ENCODE assay signal across 9 mouse cellular contexts in genomic region chr3:95893126-95893525, GRCm38 (mm10). TPM values are rescaled to one million over a fixed set of nuclear protein-coding genes. Genes with fewer than 3 reads are reported as not detected.
A peak's percentile ranks its signal among the peaks of the same experiment; 100 is the strongest.
DNase-seq lines count a peak whose midpoint lies in the region; ATAC-seq and TF ChIP-seq lines count a peak whose summit lies in the region.
"Had no signal": no experiment of that assay in that cellular context is flagged by ENCODE, and none has a peak within 500 bp of the region (broad histone marks: within the 10 kb centered on the region; RNA-seq: fewer than 3 reads in every experiment).

No protein-coding gene starts in this region.

- DNase-seq in heart, embryonic 10.5 days (ENCODE audit: low spot score) = no peak
- DNase-seq in heart, adult 9 months (ENCODE audit: low spot score in 2 of 2) = no peak
- no peak for DNase-seq in embryonic facial prominence, embryonic 14.5 days (ENCODE audit: low spot score)
- DNase-seq in T-cell, adult 2 months (ENCODE audit: low spot score) = no peak
- DNase-seq in adrenal gland, postnatal 10 days = no peak
- no peak for DNase-seq in urinary bladder, postnatal 36 days (ENCODE audit: low spot score in 2 of 2)

- no peak for ATAC-seq in embryonic facial prominence, embryonic 14.5 days (ENCODE audit: low read depth)
- ATAC-seq in intestine, postnatal 0 days = no peak
- ATAC-seq in midbrain, embryonic 12.5 days (ENCODE audit: low FRiP score, low read depth) = 0 out of 2 replicates have a peak, but pooled peaks have one; percentile 3

- H3K27me3 ChIP-seq in heart, embryonic 10.5 days (ENCODE audit: insufficient read depth, poor library complexity, severe bottlenecking) = no peaks in the 10 kb centered on the region
- no peaks in the 10 kb centered on the region for H3K27me3 ChIP-seq in embryonic facial prominence, embryonic 14.5 days (replicated peaks; ENCODE audit: control insufficient read depth, insufficient read depth, low read length)
- H3K27me3 ChIP-seq in intestine, postnatal 0 days (replicated peaks; ENCODE audit: control insufficient read depth, insufficient read depth, low read length) = no peaks in the 10 kb centered on the region
- peaks cover 18% of the 10 kb centered on the region for H3K27me3 ChIP-seq in midbrain, embryonic 12.5 days
- H3K27me3 ChIP-seq: Patski had no signal

- WGBS in heart, embryonic 10.5 days = 19% methylated on average over 7 of the region's 7 CpGs
- 17% methylated on average over 7 of the region's 7 CpGs for WGBS in embryonic facial prominence, embryonic 14.5 days
- 16% methylated on average over 7 of the region's 7 CpGs for WGBS in intestine, postnatal 0 days
- 31% methylated on average over 7 of the region's 7 CpGs for WGBS in midbrain, embryonic 12.5 days

- H3K9me3 ChIP-seq in heart, embryonic 10.5 days = no peaks in the 10 kb centered on the region
- H3K9me3 ChIP-seq in embryonic facial prominence, embryonic 14.5 days (ENCODE audit: control insufficient read depth, low read length) = no peaks in the 10 kb centered on the region
- H3K9me3 ChIP-seq in intestine, postnatal 0 days (ENCODE audit: control insufficient read depth) = no peaks in the 10 kb centered on the region
- no peaks in the 10 kb centered on the region for H3K9me3 ChIP-seq in midbrain, embryonic 12.5 days

- no peak for TF ChIP-seq CTCF in intestine, postnatal 0 days (IDR thresholded peaks at IDR 0.05; ENCODE audit: low read depth)

- peak overlapping the region; percentile 70 for H3K4me2 ChIP-seq in embryonic facial prominence, embryonic 14.5 days (ENCODE audit: low read depth, low read length)
- H3K4me2 ChIP-seq in intestine, postnatal 0 days (replicated peaks; ENCODE audit: low read depth) = peak overlapping the region; percentile 57
- H3K4me2 ChIP-seq in midbrain, embryonic 12.5 days (replicated peaks) = peak overlapping the region; percentile 49

- H3K9ac ChIP-seq in embryonic facial prominence, embryonic 14.5 days (ENCODE audit: low read depth, low read length) = peak overlapping the region; percentile 56
- peak overlapping the region; percentile 71; the same call in 1 of the 2 replicates for H3K9ac ChIP-seq in intestine, postnatal 0 days (ENCODE audit: low read depth, low read length)
- no peak overlapping the region; the same call in 1 of the 2 replicates for H3K9ac ChIP-seq in midbrain, embryonic 12.5 days (replicated peaks)

- peaks cover 8% of the 10 kb centered on the region for H3K36me3 ChIP-seq in heart, embryonic 10.5 days
- H3K36me3 ChIP-seq in embryonic facial prominence, embryonic 14.5 days (ENCODE audit: control insufficient read depth, insufficient read depth, low read length) = peaks cover 9% of the 10 kb centered on the region
- peaks cover 3% of the 10 kb centered on the region; the same call in 1 of the 2 replicates for H3K36me3 ChIP-seq in intestine, postnatal 0 days (ENCODE audit: control insufficient read depth, insufficient read depth)
- H3K36me3 ChIP-seq in midbrain, embryonic 12.5 days = peaks cover 3% of the 10 kb centered on the region; the same call in 1 of the 2 replicates

- peak overlapping the region; percentile 87 for H3K27ac ChIP-seq in heart, embryonic 10.5 days
- peak overlapping the region; percentile 87 for H3K27ac ChIP-seq in embryonic facial prominence, embryonic 14.5 days (replicated peaks; ENCODE audit: low read depth, low read length)
- H3K27ac ChIP-seq in intestine, postnatal 0 days (ENCODE audit: low read depth, low read length) = peak overlapping the region; percentile 60
- H3K27ac ChIP-seq in midbrain, embryonic 12.5 days (replicated peaks) = peak overlapping the region; percentile 36; the same call in 1 of the 2 replicates

- H3K4me1 ChIP-seq in heart, embryonic 10.5 days = peaks cover 34% of the 10 kb centered on the region
- H3K4me1 ChIP-seq in embryonic facial prominence, embryonic 14.5 days (ENCODE audit: control insufficient read depth, insufficient read depth, low read length) = peaks cover 13% of the 10 kb centered on the region; the same call in 1 of the 2 replicates
- H3K4me1 ChIP-seq in intestine, postnatal 0 days (replicated peaks; ENCODE audit: control insufficient read depth, insufficient read depth, low read length) = 0 out of 2 replicates have a peak, but pooled peaks cover 3% of the 10 kb centered on the region
- peaks cover 18% of the 10 kb centered on the region for H3K4me1 ChIP-seq in midbrain, embryonic 12.5 days

- H3K4me3 ChIP-seq in heart, embryonic 10.5 days = peak overlapping the region; percentile 78
- peak overlapping the region; percentile 70 for H3K4me3 ChIP-seq in embryonic facial prominence, embryonic 14.5 days (ENCODE audit: low read depth, low read length)
- peak overlapping the region; percentile 67 for H3K4me3 ChIP-seq in intestine, postnatal 0 days (ENCODE audit: low read depth, low read length)
- peak overlapping the region; percentile 71 for H3K4me3 ChIP-seq in midbrain, embryonic 12.5 days

RNA-seq across cellular contexts. Expression of gene Aph1a, which starts 0.6 kb away (rescaled TPM):
- 30.4 and 39.4 TPM in 2 replicates for polyA plus RNA-seq in heart, embryonic 10.5 days (2016; fragmentation: Nextera tagmentation; extraction: Ambion mirVana)
- polyA plus RNA-seq in embryonic facial prominence, embryonic 14.5 days (2014; fragmentation: Nextera tagmentation; extraction: Ambion mirVana) = 36.6 and 39.5 TPM in 2 replicates
- 42.2 and 52.4 TPM in 2 replicates for polyA plus RNA-seq in intestine, postnatal 0 days (2015; fragmentation: Nextera tagmentation; extraction: Ambion mirVana)
- 29.7 and 33.8 TPM in 2 replicates for polyA plus RNA-seq in midbrain, embryonic 12.5 days (2016; fragmentation: Nextera tagmentation; extraction: Ambion mirVana)
- total RNA-seq in adrenal gland, postnatal 10 days (2021) = 100 to 1,000 TPM; 167 to 171 TPM

RNA-seq across cellular contexts. Expression of gene BC028528, which starts 1.3 kb away (rescaled TPM):
- polyA plus RNA-seq in heart, embryonic 10.5 days (2016; fragmentation: Nextera tagmentation; extraction: Ambion mirVana) = 18.5 and 26.4 TPM in 2 replicates
- 19.3 and 20.1 TPM in 2 replicates for polyA plus RNA-seq in embryonic facial prominence, embryonic 14.5 days (2014; fragmentation: Nextera tagmentation; extraction: Ambion mirVana)
- polyA plus RNA-seq in intestine, postnatal 0 days (2015; fragmentation: Nextera tagmentation; extraction: Ambion mirVana) = 10.9 and 11.9 TPM in 2 replicates
- polyA plus RNA-seq in midbrain, embryonic 12.5 days (2016; fragmentation: Nextera tagmentation; extraction: Ambion mirVana) = 10.2 and 12.4 TPM in 2 replicates
- total RNA-seq in adrenal gland, postnatal 10 days (2021) = 10 to 100 TPM; 27.7 to 38.8 TPM

RNA-seq across cellular contexts. Expression of gene Ciart, which starts 11.1 kb away (rescaled TPM):
- 6.0 and 10.7 TPM in 2 replicates for polyA plus RNA-seq in heart, embryonic 10.5 days (2016; fragmentation: Nextera tagmentation; extraction: Ambion mirVana)
- polyA plus RNA-seq in embryonic facial prominence, embryonic 14.5 days (2014; fragmentation: Nextera tagmentation; extraction: Ambion mirVana) = 4.1 and 4.4 TPM in 2 replicates
- polyA plus RNA-seq in intestine, postnatal 0 days (2015; fragmentation: Nextera tagmentation; extraction: Ambion mirVana) = 1.3 and 2.1 TPM in 2 replicates
- 3.9 and 4.7 TPM in 2 replicates for polyA plus RNA-seq in midbrain, embryonic 12.5 days (2016; fragmentation: Nextera tagmentation; extraction: Ambion mirVana)
- total RNA-seq in adrenal gland, postnatal 10 days (2021) = 1 to 10 TPM; 1.9 to 4.9 TPM

RNA-seq across cellular contexts. Expression of gene Car14, which starts 11.4 kb away (rescaled TPM):
- polyA plus RNA-seq in heart, embryonic 10.5 days (2016; fragmentation: Nextera tagmentation; extraction: Ambion mirVana) = 47.2 and 68.0 TPM in 2 replicates
- polyA plus RNA-seq in embryonic facial prominence, embryonic 14.5 days (2014; fragmentation: Nextera tagmentation; extraction: Ambion mirVana) = 3.7 and 5.6 TPM in 2 replicates
- polyA plus RNA-seq in intestine, postnatal 0 days (2015; fragmentation: Nextera tagmentation; extraction: Ambion mirVana) = 0.90 TPM in 2 replicates
- 19.2 and 19.5 TPM in 2 replicates for polyA plus RNA-seq in midbrain, embryonic 12.5 days (2016; fragmentation: Nextera tagmentation; extraction: Ambion mirVana)
- 10 to 100 TPM; 13.6 to 18.5 TPM for total RNA-seq in adrenal gland, postnatal 10 days (2021)

RNA-seq across cellular contexts. Expression of gene Mrps21, which starts 21.8 kb away (rescaled TPM):
- polyA plus RNA-seq in heart, embryonic 10.5 days (2016; fragmentation: Nextera tagmentation; extraction: Ambion mirVana) = 380 and 402 TPM in 2 replicates
- polyA plus RNA-seq in embryonic facial prominence, embryonic 14.5 days (2014; fragmentation: Nextera tagmentation; extraction: Ambion mirVana) = 288 and 315 TPM in 2 replicates
- polyA plus RNA-seq in intestine, postnatal 0 days (2015; fragmentation: Nextera tagmentation; extraction: Ambion mirVana) = 353 and 369 TPM in 2 replicates
- 341 and 343 TPM in 2 replicates for polyA plus RNA-seq in midbrain, embryonic 12.5 days (2016; fragmentation: Nextera tagmentation; extraction: Ambion mirVana)
- 100 to 1,000 TPM; 270 to 288 TPM for total RNA-seq in adrenal gland, postnatal 10 days (2021)

Comparison
In these comparisons a context has a peak if more than half of its experiments do, and no peak if none do; other contexts are left out.
1. H3K27ac ChIP-seq: peak in every context shown above with its lines; median percentile 87 in heart, embryonic 10.5 days; 87 in embryonic facial prominence, embryonic 14.5 days; 60 in intestine, postnatal 0 days; 36 in midbrain, embryonic 12.5 days.